Mouse (Mus musculus) small intestine, adult 2 months (tissue): Measurements from ENCODE around the gene Ddx59. TPM values are rescaled to one million over a fixed set of nuclear protein-coding genes. Genes with fewer than 3 reads are reported as not detected.

ENCODE experiments used
- H3K27ac ChIP-seq: fragments of 200-500 bp; 2 replicates; pipeline ENCODE4 v1.5.1; 2012; ENCODE audit warnings: low read depth, low read length, control low read depth, inconsistent platforms; ENCODE audit not compliant: insufficient read depth
- H3K27me3 ChIP-seq: fragments of 200-500 bp; 2 replicates; pipeline ENCODE4 v1.6.1; 2012; ENCODE audit warnings: mild to moderate bottlenecking, moderate library complexity, low read length, inconsistent platforms; ENCODE audit not compliant: control insufficient read depth, insufficient read depth
- H3K36me3 ChIP-seq: fragments of 200-500 bp; 2 replicates; pipeline ENCODE4 v1.6.1; 2012; ENCODE audit warnings: mild to moderate bottlenecking, low read length, control low read depth, inconsistent platforms; ENCODE audit not compliant: control insufficient read depth, insufficient read depth
- H3K4me1 ChIP-seq: fragments of 200-500 bp; 2 replicates; pipeline ENCODE4 v1.6.1; 2012; ENCODE audit warnings: low read length, inconsistent platforms, mixed read lengths; ENCODE audit not compliant: control insufficient read depth, insufficient read depth, insufficient read length
- H3K4me3 ChIP-seq: fragments of 200-500 bp; 2 replicates; pipeline ENCODE4 v1.5.1; 2012; ENCODE audit warnings: low read depth, mild to moderate bottlenecking, control low read depth, inconsistent platforms, low read length, moderate library complexity
- CTCF ChIP-seq: fragments of 200-500 bp; IDR thresholded peaks from 2 replicates; pipeline ENCODE4 v1.5.1; 2012; ENCODE audit warnings: low read depth, mild to moderate bottlenecking, control low read depth, inconsistent platforms, low read length, moderate library complexity, mixed read lengths; ENCODE audit not compliant: insufficient replicate concordance, insufficient read length; ENCODE audit errors: extremely low read depth
- POLR2A ChIP-seq: fragments of 200-500 bp; IDR thresholded peaks from 2 replicates; pipeline ENCODE4 v1.6.1; 2012; ENCODE audit warnings: low read depth, mild to moderate bottlenecking, control low read depth, inconsistent platforms, low read length, moderate library complexity
- WGBS: fragments of 180-500 bp; shearing (Covaris S2); methylation state at CpG from one replicate; pipeline ENCODE4 v1.1.7; 2018; 5-methylcytosine and 5-hydroxymethylcytosine counted together
- polyA plus RNA-seq: library from polyadenylated mRNA; depleted of rRNA; stranded (reverse); fragments of >200 nt; gene quantifications from 2 replicates; pipeline ENCODE4 v1.2.3, GENCODE M21; 2012

Ddx59 gene
- polyA plus RNA-seq, 1 experiment: 0.49 TPM

GRCm38 (mm10) chr1:136428981-136429380 lies 13.9 kb downstream of the Ddx59 start:
- Histone ChIP-seq H3K4me1 (no peaks in the 10 kb centered on the region), H3K27me3 (no peaks in the 10 kb centered on the region), H3K27ac (no peak overlapping the region), H3K4me3 (no peak overlapping the region), H3K36me3 (0 out of 2 replicates have a peak, but pooled peaks cover 1% of the 10 kb centered on the region)
- 96% methylated on average over 4 of the region's 4 CpGs for WGBS
- no peak for TF ChIP-seq POLR2A
- TF ChIP-seq CTCF: no peak

- no peaks in the 10 kb centered on the region for H3K4me1 ChIP-seq
- WGBS: 80% methylated on average over 7 of the region's 7 CpGs
- no peak overlapping the region for H3K27ac ChIP-seq
- H3K4me3 ChIP-seq: no peak overlapping the region
- TF ChIP-seq CTCF: no peak
- no peak for TF ChIP-seq POLR2A
- H3K27me3 ChIP-seq: no peaks in the 10 kb centered on the region
- H3K36me3 ChIP-seq: 0 out of 2 replicates have a peak, but pooled peaks cover 4% of the 10 kb centered on the region
These were observed 15.2 kb downstream of the Ddx59 start for GRCm38 (mm10) chr1:136430126-136430818.

- no peaks in the 10 kb centered on the region for H3K36me3 ChIP-seq
- TF ChIP-seq CTCF (no peak), POLR2A (no peak)
These were observed 25.7 kb downstream of the Ddx59 start for GRCm38 (mm10) chr1:136440741-136441140.

GRCm38 (mm10) chr1:136442809-136443208 lies 27.7 kb downstream of the Ddx59 start:
- no peak overlapping the region for H3K4me3 ChIP-seq
- no peak overlapping the region for H3K27ac ChIP-seq
- H3K36me3 ChIP-seq: no peaks in the 10 kb centered on the region
- no peaks in the 10 kb centered on the region for H3K27me3 ChIP-seq
- no peak for TF ChIP-seq POLR2A
- no peak for TF ChIP-seq CTCF
- H3K4me1 ChIP-seq: no peaks in the 10 kb centered on the region
- 21% methylated on average over 9 of the region's 9 CpGs for WGBS

More at GRCm38 (mm10) chr1:136440741-136441140, 25.7 kb downstream of the Ddx59 start:
- no peak overlapping the region for H3K27ac ChIP-seq
- no peaks in the 10 kb centered on the region for H3K4me1 ChIP-seq
- no peaks in the 10 kb centered on the region for H3K27me3 ChIP-seq
- no peak overlapping the region for H3K4me3 ChIP-seq
- 84% methylated on average over 7 of the region's 7 CpGs for WGBS

GRCm38 (mm10) chr1:136444555-136445255 lies 29.6 kb downstream of the Ddx59 start:
- Histone ChIP-seq H3K36me3 (no peaks in the 10 kb centered on the region), H3K4me3 (no peak overlapping the region), H3K27ac (no peak overlapping the region), H3K4me1 (no peaks in the 10 kb centered on the region), H3K27me3 (no peaks in the 10 kb centered on the region; the same call in 1 of the 2 replicates)
- TF ChIP-seq POLR2A (no peak), CTCF (no peak)
- 57% methylated on average over 12 of the region's 12 CpGs for WGBS

- no peak for TF ChIP-seq POLR2A
- TF ChIP-seq CTCF: no peak
- peaks cover 5% of the 10 kb centered on the region; the same call in 1 of the 2 replicates for H3K27me3 ChIP-seq
- no peak overlapping the region for H3K4me3 ChIP-seq
- H3K36me3 ChIP-seq: no peaks in the 10 kb centered on the region
- H3K27ac ChIP-seq: no peak overlapping the region
- WGBS: 33% methylated on average over 10 of the region's 10 CpGs
- H3K4me1 ChIP-seq: no peaks in the 10 kb centered on the region
These were observed 31.9 kb downstream of the Ddx59 start for GRCm38 (mm10) chr1:136446933-136447332.

GRCm38 (mm10) chr1:136447338-136447737 lies 32.3 kb downstream of the Ddx59 start:
- Histone ChIP-seq H3K27me3 (peaks cover 5% of the 10 kb centered on the region; the same call in 1 of the 2 replicates), H3K36me3 (no peaks in the 10 kb centered on the region), H3K4me1 (no peaks in the 10 kb centered on the region), H3K4me3 (no peak overlapping the region), H3K27ac (no peak overlapping the region)
- no peak for TF ChIP-seq POLR2A
- no peak for TF ChIP-seq CTCF
- WGBS: 30% methylated on average over 4 of the region's 4 CpGs
